Mouse (Mus musculus) telencephalon, adult 2 months (tissue): ENCODE data around the gene Myh2.

ENCODE experiments used
- DNase-seq: peaks from one replicate; pipeline ENCODE4 v3.0.0-alpha.2; 2011; ENCODE audit warnings: low read depth, low spot score

The Myh2 gene

GRCm38 (mm10) chr11:67170727-67171126, at the start of gene Myh2:
TSS of gene Myh2 (plus strand) at chr11:67171027.
- no peak for DNase-seq

GRCm38 (mm10) chr11:67124943-67125342, 45.9 kb upstream of the Myh2 start:
- no peak for DNase-seq

- DNase-seq: peak; percentile 81
Measured at GRCm38 (mm10) chr11:67125361-67125760, 45.5 kb upstream of the Myh2 start.

GRCm38 (mm10) chr11:67133526-67133925, 37.3 kb upstream of the Myh2 start:
- no peak for DNase-seq

- no peak for DNase-seq
Measured at GRCm38 (mm10) chr11:67134654-67135053, 36.2 kb upstream of the Myh2 start.

GRCm38 (mm10) chr11:67135532-67135931, 35.3 kb upstream of the Myh2 start:
- DNase-seq: no peak

GRCm38 (mm10) chr11:67139556-67139955, 31.3 kb upstream of the Myh2 start:
- no peak for DNase-seq

GRCm38 (mm10) chr11:67140175-67140574, 30.7 kb upstream of the Myh2 start:
- no peak for DNase-seq

GRCm38 (mm10) chr11:67141031-67141430, 29.8 kb upstream of the Myh2 start:
- no peak for DNase-seq

GRCm38 (mm10) chr11:67142047-67142446, 28.8 kb upstream of the Myh2 start:
- no peak for DNase-seq

- DNase-seq: no peak
Measured at GRCm38 (mm10) chr11:67143065-67143464, 27.8 kb upstream of the Myh2 start.

GRCm38 (mm10) chr11:67143863-67144498, 26.8 kb upstream of the Myh2 start:
- DNase-seq: no peak

- DNase-seq: no peak
Measured at GRCm38 (mm10) chr11:67144559-67145265, 26.1 kb upstream of the Myh2 start.

GRCm38 (mm10) chr11:67145482-67146408, 25.1 kb upstream of the Myh2 start:
- DNase-seq: no peak

GRCm38 (mm10) chr11:67146409-67147282, 24.2 kb upstream of the Myh2 start:
- DNase-seq: no peak

- no peak for DNase-seq
Measured at GRCm38 (mm10) chr11:67147283-67147921, 23.4 kb upstream of the Myh2 start.

GRCm38 (mm10) chr11:67148286-67149012, 22.4 kb upstream of the Myh2 start:
- DNase-seq: no peak

- no peak for DNase-seq
Measured at GRCm38 (mm10) chr11:67150237-67150636, 20.6 kb upstream of the Myh2 start.

- DNase-seq: no peak
Measured at GRCm38 (mm10) chr11:67151159-67151558, 19.7 kb upstream of the Myh2 start.
